Mouse (Mus musculus): ENCODE data around the gene Runx1. TPM values are rescaled to one million over a fixed set of nuclear protein-coding genes. Genes with fewer than 3 reads are reported as not detected.

Runx1 gene
- total and polyA plus RNA-seq, 2 experiments from 2014 or later: 1.3 to 2.2 TPM

GRCm38 (mm10) chr16:92743755-92744154 lies 82.2 kb downstream of the Runx1 start:
- ATAC-seq (no peak), DNase-seq (ENCODE audit: low spot score) (no peak)
- WGBS: 84% methylated on average over 4 of the region's 4 CpGs
- no peaks in the 10 kb centered on the region for H3K4me1 ChIP-seq (ENCODE audit: insufficient read depth, low read length)
- H3K4me2 ChIP-seq (ENCODE audit: low read depth, low read length): no peak overlapping the region
- H3K9me3 ChIP-seq (ENCODE audit: low read length): no peaks in the 10 kb centered on the region
- no peaks in the 10 kb centered on the region for H3K36me3 ChIP-seq (ENCODE audit: insufficient read depth, low read length)
- no peak overlapping the region for H3K4me3 ChIP-seq (ENCODE audit: low read length)
- H3K9ac ChIP-seq (replicated peaks; ENCODE audit: low read length): no peak overlapping the region
- H3K27me3 ChIP-seq (ENCODE audit: insufficient read depth, low read length): no peaks in the 10 kb centered on the region
- no peak overlapping the region for H3K27ac ChIP-seq
- TF ChIP-seq CTCF (IDR thresholded peaks at IDR 0.05; ENCODE audit: low read depth): no peak

GRCm38 (mm10) chr16:92741342-92741741 lies 84.6 kb downstream of the Runx1 start:
- no peak for DNase-seq (ENCODE audit: low spot score)
- Histone ChIP-seq H3K36me3 (ENCODE audit: insufficient read depth, low read length) (no peaks in the 10 kb centered on the region), H3K4me3 (ENCODE audit: low read length) (no peak overlapping the region), H3K4me1 (ENCODE audit: insufficient read depth, low read length) (no peaks in the 10 kb centered on the region), H3K4me2 (ENCODE audit: low read depth, low read length) (no peak overlapping the region), H3K9ac (replicated peaks; ENCODE audit: low read length) (no peak overlapping the region), H3K27ac (no peak overlapping the region), H3K27me3 (ENCODE audit: insufficient read depth, low read length) (no peaks in the 10 kb centered on the region), H3K9me3 (ENCODE audit: low read length) (no peaks in the 10 kb centered on the region)
- no peak for TF ChIP-seq CTCF (IDR thresholded peaks at IDR 0.05; ENCODE audit: low read depth)
- ATAC-seq: no peak
- 86% methylated on average over 8 of the region's 8 CpGs for WGBS

GRCm38 (mm10) chr16:92740541-92740940 lies 85.4 kb downstream of the Runx1 start:
- no peak overlapping the region for H3K27ac ChIP-seq
- no peak for ATAC-seq
- no peaks in the 10 kb centered on the region for H3K27me3 ChIP-seq (ENCODE audit: insufficient read depth, low read length)
- no peak overlapping the region for H3K4me3 ChIP-seq (ENCODE audit: low read length)
- no peak overlapping the region for H3K9ac ChIP-seq (replicated peaks; ENCODE audit: low read length)
- no peaks in the 10 kb centered on the region for H3K4me1 ChIP-seq (ENCODE audit: insufficient read depth, low read length)
- TF ChIP-seq CTCF (IDR thresholded peaks at IDR 0.05; ENCODE audit: low read depth): no peak
- peak; percentile 11 for DNase-seq (ENCODE audit: low spot score)
- no peak overlapping the region for H3K4me2 ChIP-seq (ENCODE audit: low read depth, low read length)
- H3K36me3 ChIP-seq (ENCODE audit: insufficient read depth, low read length): no peaks in the 10 kb centered on the region
- WGBS: 35% methylated on average over 9 of the region's 9 CpGs
- no peaks in the 10 kb centered on the region for H3K9me3 ChIP-seq (ENCODE audit: low read length)

DNA sequence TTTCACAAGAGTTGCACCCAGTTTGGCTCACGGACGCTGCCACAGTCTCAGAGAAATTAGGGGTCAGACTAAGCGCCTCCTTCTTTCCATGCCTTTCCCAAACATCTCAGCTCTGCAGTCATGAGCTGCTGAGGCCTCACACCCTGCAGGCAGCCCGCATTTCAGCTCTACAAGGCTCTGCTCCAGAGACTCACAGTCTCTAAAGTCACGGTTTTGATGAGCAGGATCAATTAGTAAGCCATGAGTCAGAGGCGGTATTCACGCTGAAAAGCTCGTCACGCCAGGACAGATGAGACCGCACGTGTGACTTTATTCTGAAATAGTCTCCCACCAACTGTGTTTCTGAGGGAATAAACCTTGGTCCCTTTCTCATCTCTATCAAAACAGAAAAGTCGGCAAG lies 86.0 kb downstream of the Runx1 start:
- ATAC-seq (no peak), DNase-seq (ENCODE audit: low spot score) (peak; percentile 28)
- Histone ChIP-seq H3K27me3 (ENCODE audit: insufficient read depth, low read length) (no peaks in the 10 kb centered on the region), H3K4me2 (ENCODE audit: low read depth, low read length) (no peak overlapping the region), H3K27ac (no peak overlapping the region), H3K4me1 (ENCODE audit: insufficient read depth, low read length) (no peaks in the 10 kb centered on the region), H3K36me3 (ENCODE audit: insufficient read depth, low read length) (no peaks in the 10 kb centered on the region), H3K9ac (replicated peaks; ENCODE audit: low read length) (no peak overlapping the region), H3K4me3 (ENCODE audit: low read length) (no peak overlapping the region), H3K9me3 (ENCODE audit: low read length) (no peaks in the 10 kb centered on the region)
- no peak for TF ChIP-seq CTCF (IDR thresholded peaks at IDR 0.05; ENCODE audit: low read depth)
- 32% methylated on average over 12 of the region's 12 CpGs for WGBS

GRCm38 (mm10) chr16:92739071-92739793 lies 86.7 kb downstream of the Runx1 start:
- H3K4me1 ChIP-seq (ENCODE audit: insufficient read depth, low read length): no peaks in the 10 kb centered on the region
- DNase-seq (ENCODE audit: low spot score): no peak
- 80% methylated on average over 7 of the region's 7 CpGs for WGBS
- no peaks in the 10 kb centered on the region for H3K36me3 ChIP-seq (ENCODE audit: insufficient read depth, low read length)
- no peak overlapping the region for H3K27ac ChIP-seq
- TF ChIP-seq CTCF (IDR thresholded peaks at IDR 0.05; ENCODE audit: low read depth): no peak
- H3K27me3 ChIP-seq (ENCODE audit: insufficient read depth, low read length): no peaks in the 10 kb centered on the region
- no peak overlapping the region for H3K4me3 ChIP-seq (ENCODE audit: low read length)
- no peaks in the 10 kb centered on the region for H3K9me3 ChIP-seq (ENCODE audit: low read length)
- no peak for ATAC-seq
- H3K9ac ChIP-seq (replicated peaks; ENCODE audit: low read length): no peak overlapping the region
- no peak overlapping the region for H3K4me2 ChIP-seq (ENCODE audit: low read depth, low read length)

- DNase-seq (ENCODE audit: low spot score) (no peak), ATAC-seq (no peak)
- Histone ChIP-seq H3K36me3 (ENCODE audit: insufficient read depth, low read length) (no peaks in the 10 kb centered on the region), H3K4me2 (ENCODE audit: low read depth, low read length) (no peak overlapping the region), H3K27me3 (ENCODE audit: insufficient read depth, low read length) (no peaks in the 10 kb centered on the region), H3K4me3 (ENCODE audit: low read length) (no peak overlapping the region), H3K27ac (no peak overlapping the region), H3K9ac (replicated peaks; ENCODE audit: low read length) (no peak overlapping the region), H3K4me1 (ENCODE audit: insufficient read depth, low read length) (no peaks in the 10 kb centered on the region), H3K9me3 (ENCODE audit: low read length) (no peaks in the 10 kb centered on the region)
- TF ChIP-seq CTCF (IDR thresholded peaks at IDR 0.05; ENCODE audit: low read depth): no peak
- WGBS: 66% methylated on average over 11 of the region's 11 CpGs
These were observed 87.4 kb downstream of the Runx1 start for GRCm38 (mm10) chr16:92738476-92739010.

- no peak overlapping the region for H3K27ac ChIP-seq
- no peaks in the 10 kb centered on the region for H3K4me1 ChIP-seq (ENCODE audit: insufficient read depth, low read length)
- no peak overlapping the region for H3K4me2 ChIP-seq (ENCODE audit: low read depth, low read length)
- ATAC-seq: no peak
- no peak for TF ChIP-seq CTCF (IDR thresholded peaks at IDR 0.05; ENCODE audit: low read depth)
- no peak overlapping the region for H3K4me3 ChIP-seq (ENCODE audit: low read length)
- H3K9me3 ChIP-seq (ENCODE audit: low read length): no peaks in the 10 kb centered on the region
- no peaks in the 10 kb centered on the region for H3K36me3 ChIP-seq (ENCODE audit: insufficient read depth, low read length)
- H3K27me3 ChIP-seq (ENCODE audit: insufficient read depth, low read length): no peaks in the 10 kb centered on the region
- no peak overlapping the region for H3K9ac ChIP-seq (replicated peaks; ENCODE audit: low read length)
- DNase-seq (ENCODE audit: low spot score): no peak
- 95% methylated on average over 9 of the region's 9 CpGs for WGBS
These were observed 99.1 kb downstream of the Runx1 start for GRCm38 (mm10) chr16:92726870-92727269.
